Mouse (Mus musculus) mouse embryonic stem cell (cell line): Measurements from ENCODE around the gene Aloxe3.

Source experiments
- in situ Hi-C, 2 experiments: fragments of 300-500 bp; cut with MboI; formaldehyde crosslinking; loops; 1 replicate in 1 of 2; 3 replicates in 1 of 2; pipeline ENCODE4 v1.14.3; 2019 to 2020; ENCODE audit warnings: low sequenced_read_pairs in 2 of 2, low pct_unique_long_range_greater_than_20kb in 1 of 2, mixed read lengths in 1 of 2; ENCODE audit not compliant: unreplicated experiment in 1 of 2

The Aloxe3 gene

DNA sequence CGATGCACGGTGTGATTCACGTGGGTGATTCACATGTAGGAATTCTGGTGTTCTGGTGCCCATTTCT, at the start of gene Aloxe3:
Gene Aloxe3, plus strand, starts transcription at position 45 of the 67 bp plus-strand sequence.
- in situ Hi-C loops, result no loop called here

DNA sequence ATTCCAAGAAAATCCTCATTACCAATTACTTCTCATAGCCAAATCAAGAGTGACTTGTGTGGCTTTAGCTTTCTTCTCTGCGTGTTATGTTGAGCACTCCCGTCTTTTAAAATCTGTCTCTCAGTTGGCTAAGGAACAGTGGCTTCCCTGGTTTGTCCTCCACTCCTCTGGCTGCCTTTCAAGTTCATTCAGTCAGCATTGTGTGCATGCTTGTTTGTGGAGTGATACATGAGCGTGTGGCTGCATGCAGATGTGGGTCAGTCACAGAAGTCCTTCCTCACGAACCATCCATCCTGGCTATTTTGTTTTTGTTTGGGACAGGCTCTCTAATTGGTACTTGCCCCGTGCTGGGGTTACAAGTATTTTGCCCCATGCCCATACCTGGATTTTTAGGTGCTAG, 49.1 kb upstream of the Aloxe3 start:
- in situ Hi-C loops, result loop anchor here in 1 of 2 experiments (5.0 kb wide), 1 partner anchor 41 kb away; no protein-coding TSS in a partner anchor

DNA sequence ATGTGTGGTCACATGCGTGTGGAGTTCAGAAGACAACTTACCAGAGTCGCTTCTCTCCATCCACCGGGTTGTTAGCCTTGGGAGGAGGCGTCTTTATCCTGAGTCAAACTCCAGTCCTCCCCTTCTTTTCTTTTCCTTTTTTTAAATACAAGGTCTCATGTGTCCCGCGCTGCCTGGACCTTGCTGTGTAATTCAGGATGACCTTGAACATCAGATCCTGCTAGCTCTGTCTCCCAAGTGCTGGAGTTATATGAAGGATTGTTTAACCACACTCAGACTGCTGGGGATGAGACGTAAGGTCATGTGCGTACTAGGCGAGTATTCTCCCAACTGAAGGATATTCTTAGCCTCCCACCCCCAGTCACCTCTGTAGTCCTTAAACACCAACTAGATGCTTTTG, 48.4 kb upstream of the Aloxe3 start:
- in situ Hi-C loops, result loop anchor here in 1 of 2 experiments (5.0 kb wide), 1 partner anchor 40 kb away; no protein-coding TSS in a partner anchor

DNA sequence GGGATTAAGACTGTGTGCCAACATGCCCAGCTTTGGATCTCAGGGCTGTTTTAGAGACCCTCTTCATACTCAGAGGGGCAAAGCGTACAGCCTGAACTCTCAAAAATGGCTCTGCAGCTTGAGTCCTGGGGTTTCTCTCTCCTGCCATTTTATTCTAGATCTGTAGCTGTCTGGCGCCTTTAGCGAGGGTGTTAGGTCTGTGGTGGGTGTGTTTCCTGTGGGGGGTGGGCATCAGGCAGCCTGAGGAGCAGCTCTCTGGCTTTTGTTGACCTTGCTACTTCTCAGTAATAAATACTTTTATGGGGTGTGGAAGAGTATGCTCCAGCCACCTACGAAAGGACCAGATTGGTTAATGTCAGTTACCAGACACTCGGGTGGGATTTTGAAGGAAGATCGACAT, 47.7 kb upstream of the Aloxe3 start:
- in situ Hi-C loops, result loop anchor here in 1 of 2 experiments (5.0 kb wide), 1 partner anchor 39 kb away; no protein-coding TSS in a partner anchor

DNA sequence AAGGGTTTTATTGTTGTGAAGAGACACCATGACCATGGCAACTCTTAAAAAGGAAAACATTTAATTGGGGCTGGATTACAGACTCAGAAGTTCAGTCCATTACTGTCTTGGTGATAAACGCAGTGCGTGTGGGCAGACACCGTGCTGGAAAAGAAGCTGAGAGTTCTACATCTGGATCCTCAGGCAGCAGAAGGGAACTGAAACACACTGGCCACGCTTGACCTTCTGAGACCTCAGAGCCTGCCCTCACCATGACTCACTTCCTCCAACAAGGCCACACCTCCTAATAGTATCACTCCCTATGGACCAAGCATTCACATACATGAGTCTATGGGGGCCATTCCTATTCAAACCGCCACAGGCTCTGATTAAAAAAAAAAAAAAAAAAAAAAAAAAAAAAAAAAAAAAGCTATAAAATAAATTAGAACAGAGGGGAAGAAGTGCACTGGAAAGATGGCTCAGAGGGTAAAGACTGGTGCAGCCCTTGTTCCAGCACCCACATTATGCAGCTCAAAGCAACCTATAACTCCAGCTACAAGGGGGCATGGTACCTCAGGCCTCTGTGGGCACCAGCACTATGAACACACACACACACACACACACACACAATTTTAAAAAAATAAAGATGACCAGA, 46.8 kb upstream of the Aloxe3 start:
- in situ Hi-C loops, result loop anchor here in 1 of 2 experiments (5.0 kb wide), 1 partner anchor 38 kb away; no protein-coding TSS in a partner anchor

DNA sequence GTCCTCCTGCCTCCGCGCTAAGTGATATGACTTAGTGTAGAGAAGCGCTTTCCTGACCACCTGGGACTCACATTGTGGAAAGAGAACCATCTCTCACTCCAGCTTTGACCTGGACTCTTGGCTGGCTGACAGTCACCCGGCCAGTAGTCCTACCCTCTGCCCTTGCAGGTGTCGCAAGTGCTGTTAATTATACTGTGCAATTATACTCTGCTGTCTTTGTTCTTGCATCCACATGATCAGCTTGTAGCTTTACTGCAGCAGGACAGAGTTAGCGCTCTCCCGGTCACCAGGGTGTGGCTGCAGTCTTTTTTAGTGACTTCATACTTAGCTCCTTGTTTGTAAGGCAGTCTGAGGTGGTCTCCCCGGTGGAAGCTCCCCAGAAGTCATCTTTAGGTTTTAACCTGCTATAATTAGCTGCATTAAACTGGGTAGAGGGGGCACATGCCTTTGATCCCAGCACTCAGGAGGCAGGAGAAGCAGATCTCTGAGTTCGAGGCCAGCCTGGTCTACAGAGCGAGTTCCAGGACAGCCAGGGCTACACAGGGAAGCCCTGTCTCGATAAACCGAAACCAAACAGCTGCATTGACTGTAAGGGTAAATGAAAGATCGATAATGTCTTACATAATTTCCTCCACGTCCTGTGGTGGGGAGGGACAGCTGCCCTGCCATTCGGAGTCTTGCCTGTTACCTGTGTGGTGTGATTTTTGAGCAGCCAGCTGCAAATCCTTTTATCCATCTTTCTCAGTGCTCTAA, 45.4 kb upstream of the Aloxe3 start:
- in situ Hi-C loops, result no loop called here

DNA sequence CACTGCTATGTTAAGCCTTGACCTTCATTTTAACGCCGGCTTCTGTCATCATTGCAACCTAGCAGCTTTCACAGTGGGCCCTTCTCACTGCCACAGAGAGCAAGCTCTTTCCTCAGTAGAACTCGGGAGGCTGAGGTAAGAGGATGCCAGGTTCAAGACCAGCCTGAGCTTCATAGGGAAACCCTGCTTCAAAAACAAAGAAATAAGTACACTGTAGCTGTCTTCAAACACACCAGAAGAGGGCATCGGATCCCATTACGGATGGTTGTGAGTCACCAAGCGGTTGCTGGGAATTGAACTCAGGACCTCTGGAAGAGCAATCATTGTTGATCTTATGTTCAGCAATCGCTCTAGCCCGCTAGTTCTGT, 44.9 kb upstream of the Aloxe3 start:
- in situ Hi-C loops, result no loop called here

DNA sequence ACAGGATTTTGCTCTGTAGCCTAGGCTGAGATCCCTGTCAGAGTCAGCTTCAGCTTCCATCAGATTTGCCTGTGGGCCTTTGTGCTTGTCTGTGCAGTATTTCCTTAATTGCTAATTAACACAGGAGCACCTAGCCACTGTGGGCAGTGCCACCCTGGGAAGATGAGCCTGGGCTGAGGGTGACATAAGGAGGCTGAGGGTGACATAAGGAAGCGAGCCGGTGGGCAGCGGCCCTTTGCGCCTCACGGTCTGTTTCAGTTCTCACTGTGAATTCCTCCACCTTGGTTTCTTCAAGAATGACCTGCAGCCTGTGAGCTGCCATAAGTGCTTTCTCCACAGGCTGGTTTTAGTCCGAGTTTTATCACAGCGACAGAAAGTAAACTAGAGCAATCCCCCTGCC, 44.1 kb upstream of the Aloxe3 start:
- in situ Hi-C loops, result no loop called here

DNA sequence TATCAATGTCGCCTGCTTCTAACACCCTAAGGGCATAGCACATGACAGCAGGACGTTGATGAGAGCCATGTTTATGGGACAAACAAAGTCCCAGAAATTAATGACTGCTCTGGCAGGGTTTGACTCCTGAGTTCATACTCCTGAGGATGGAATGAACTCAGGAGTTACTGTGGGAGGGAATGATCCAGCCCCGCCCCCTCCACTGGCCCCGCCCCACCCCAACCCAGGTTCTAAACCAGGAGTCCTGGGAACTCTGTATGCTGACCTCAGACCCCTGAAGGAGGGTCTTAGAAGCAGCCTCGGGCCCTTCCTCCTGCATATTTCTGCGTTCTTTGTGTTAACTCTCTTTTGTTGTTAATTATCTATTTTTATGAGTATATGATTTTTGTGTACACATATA, 40.1 kb upstream of the Aloxe3 start:
- in situ Hi-C loops, result no loop called here

DNA sequence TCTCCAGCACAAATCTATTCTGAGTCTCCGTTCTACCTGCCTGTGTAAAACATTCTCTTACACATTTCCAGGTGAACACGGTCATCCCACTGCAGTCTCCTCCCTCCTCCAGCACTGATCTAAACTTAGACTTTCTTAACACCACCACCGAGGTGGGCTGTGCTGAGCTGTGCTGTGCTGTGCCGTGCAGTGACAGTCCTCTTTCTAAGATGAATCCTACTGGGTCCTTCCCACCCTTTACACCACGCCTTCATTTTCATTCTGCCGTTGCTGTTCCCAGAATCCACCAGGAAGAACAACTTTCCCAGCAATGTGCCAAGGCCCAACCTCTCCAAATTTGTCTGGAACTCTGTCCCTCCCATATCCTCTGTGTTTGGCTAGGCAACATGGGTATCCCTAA, 39.3 kb upstream of the Aloxe3 start:
- in situ Hi-C loops, result no loop called here

DNA sequence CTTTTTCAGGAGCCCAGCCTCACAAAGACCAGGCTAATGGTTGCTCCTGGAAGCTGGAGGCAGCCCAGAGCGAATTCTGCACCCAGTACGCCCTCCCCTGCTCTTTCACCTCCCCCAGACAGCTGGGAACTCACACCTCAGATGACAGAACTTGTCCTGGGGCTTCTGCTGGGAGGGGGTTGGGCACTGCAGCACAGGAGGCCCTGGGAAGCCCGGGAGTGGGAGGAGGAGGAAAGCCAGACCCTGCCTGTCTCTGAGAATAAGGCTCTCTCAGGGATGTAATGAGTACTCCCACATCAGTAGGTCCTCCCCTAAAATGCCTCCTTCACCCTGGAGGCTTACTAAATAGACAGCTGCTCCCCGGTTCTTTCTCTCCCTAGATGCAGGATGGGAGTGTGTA, 38.6 kb upstream of the Aloxe3 start:
- in situ Hi-C loops, result no loop called here

DNA sequence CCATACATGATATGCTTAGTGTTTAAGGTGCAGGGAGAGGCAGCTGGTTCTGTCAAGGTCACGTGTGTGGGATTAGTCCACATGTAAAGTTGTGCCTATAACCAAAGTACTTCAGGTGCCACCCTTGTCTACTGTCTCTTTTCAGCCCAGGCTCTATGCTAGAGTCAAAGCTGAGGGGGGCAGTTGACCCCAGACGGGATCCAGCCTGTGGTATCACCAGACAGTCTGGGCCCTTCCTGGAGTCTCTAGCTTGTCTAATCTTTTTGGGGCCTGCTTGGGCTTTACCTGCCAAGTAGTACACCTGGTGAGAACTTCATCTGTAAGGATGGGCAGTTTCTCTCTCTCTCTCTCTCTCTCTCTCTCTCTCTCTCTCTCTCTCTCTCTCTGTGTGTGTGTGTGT, 38.1 kb upstream of the Aloxe3 start:
- in situ Hi-C loops, result no loop called here

DNA sequence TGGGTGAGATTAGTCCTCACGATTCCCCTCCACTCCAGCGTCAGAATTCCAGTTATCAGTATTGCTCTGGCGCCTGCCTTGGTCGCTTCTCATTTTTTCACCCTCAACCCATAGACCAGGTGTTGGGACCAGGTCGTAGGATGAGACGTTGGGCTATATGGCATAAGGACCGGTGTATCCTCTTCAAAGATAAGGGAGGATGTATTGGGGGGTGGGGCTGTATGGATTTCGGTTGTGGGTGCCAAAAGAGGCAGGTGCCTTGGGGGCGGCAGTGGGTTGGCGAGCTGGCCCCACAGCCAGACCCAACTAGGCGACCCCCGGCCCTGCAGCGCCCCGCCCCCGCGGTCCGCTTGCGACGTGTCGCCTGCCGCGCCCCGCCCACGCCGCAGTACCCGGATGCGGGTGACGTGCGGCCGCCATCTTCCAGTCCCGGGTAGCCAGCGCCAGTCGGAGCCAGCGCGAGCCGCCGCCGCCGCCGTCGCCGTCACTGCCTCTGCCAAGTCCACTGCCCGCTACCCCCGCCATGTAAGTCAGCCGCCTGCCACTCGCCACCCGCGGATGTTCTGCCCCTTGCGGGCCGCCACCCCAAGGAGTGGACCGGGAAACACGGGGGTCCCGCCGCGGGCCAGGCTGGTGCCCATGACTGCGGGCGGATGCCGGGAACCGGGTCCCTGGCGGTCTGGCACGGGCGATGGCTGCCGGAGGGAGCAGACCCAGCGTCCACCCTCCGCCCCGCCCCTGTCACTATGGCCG, 37.4 kb upstream of the Aloxe3 start, which contains the start of gene Vamp2:
Gene Vamp2, plus strand, starts transcription at position 388 of the 753 bp plus-strand sequence.
- in situ Hi-C loops, result no loop called here

DNA sequence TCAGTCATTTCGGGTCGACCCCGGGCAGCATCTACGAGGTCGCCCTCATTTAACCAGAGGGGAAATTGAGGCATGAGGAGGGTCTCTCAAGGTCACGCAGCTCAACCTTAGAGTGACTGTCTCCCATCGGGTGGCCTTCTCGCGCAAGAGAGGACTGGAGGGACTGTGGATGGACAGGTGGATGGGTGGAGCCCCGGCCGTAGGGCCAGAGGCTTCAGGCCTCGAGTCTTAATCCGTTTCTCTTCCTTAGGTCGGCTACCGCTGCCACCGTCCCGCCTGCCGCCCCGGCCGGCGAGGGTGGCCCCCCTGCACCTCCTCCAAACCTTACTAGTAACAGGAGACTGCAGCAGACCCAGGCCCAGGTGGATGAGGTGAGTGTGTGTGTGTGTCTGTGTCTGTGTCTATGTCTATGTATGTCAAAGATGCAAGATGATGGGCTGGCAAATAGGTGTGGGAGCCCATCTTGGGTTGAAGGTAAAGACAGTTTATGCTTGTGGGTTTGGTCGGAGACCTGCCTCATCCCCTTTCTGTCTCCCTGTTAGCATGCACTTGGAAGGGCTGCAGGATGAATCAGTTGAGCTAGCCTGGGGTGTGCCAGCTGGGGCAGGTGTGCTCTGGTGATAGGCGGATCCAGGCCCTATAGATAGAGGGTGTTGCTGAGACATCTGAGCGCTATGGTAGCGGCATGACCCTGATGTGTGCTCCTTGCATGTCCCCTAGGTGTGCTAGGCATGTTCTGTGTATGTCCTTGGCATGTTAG, 36.7 kb upstream of the Aloxe3 start:
- in situ Hi-C loops, result no loop called here

DNA sequence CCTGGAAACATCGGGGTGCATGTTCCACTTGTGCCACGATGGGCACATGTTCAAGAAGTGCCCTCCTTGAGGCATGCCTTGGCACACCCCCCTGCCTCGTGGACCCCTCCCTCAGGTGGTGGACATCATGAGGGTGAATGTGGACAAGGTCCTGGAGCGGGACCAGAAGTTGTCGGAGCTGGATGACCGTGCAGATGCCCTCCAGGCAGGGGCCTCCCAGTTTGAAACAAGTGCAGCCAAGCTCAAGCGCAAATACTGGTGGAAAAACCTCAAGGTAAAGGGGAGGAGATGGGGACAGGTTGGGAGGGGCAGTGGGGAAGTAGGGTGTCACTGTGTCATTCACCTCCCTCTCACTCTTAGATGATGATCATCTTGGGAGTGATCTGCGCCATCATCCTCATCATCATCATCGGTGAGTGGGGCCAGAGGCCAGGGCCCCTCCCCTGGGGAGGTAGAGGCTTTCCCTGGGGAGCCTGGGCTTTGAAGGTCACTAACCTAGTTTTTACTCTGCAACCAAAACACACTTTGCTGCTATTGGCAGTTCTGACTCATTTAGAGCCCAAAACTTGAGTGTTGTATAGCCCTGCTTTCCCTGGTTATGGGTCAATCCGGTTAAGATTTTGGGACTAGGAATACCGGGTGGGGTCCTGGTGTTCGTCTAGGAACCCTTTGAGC, 35.9 kb upstream of the Aloxe3 start:
- in situ Hi-C loops, result no loop called here

DNA sequence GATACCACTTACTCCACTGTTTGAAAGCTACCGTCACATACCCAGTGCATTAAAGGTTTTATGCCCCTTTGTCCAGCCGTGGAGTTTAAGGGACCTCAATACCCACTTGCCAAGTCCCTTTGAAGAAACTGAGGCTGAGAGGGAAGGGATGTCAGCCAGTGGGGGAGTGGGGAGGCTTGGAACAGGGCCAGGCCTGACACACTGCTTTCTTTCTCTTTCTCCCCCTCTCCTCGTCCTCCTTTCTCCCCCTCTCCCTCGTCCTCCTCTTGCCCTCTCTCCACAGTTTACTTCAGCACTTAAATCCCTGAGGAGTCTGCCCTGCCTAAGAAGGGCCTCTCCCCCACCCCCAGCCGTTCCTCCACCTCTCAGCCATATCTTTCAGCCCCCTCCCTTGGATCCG, 35.3 kb upstream of the Aloxe3 start:
- in situ Hi-C loops, result no loop called here

DNA sequence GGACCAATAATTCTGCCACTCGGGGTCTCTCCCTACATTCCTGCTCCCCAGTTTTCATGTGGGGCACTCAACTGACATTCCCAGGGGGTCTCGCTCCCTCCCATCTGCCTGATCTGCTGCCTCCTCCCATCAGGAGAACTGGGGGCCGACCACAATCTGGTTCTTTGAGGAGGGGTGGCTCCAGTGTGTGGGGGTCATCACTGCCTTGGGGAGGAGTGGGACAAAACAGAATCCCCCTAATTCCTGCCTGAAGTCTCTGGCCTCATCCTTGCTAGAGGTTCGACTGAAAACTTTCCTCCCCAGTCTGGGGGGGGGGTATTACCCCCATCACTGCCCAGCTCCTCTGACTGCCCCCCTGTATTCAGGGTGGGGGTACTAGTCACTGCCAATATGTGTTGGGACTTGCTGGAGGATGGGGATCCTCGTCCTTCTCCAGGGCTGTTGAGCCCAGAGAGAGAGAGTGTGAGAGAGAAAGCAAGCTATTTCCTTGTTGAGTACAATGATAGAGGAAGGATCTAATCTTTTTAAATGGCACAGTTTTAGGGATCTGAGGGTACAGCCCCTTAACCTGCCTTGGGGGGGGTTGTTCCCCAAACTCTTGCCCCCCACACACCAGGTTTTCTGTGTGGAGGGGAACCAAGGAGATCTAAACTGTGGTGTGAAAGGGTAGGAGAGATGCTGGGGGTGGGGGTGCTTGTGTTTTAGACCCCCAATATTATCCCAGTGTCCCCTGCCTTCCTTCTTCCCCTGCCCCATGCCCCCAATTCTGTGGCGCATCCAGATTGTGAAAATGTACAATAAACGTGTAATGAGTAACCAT, 33.9 kb upstream of the Aloxe3 start:
- in situ Hi-C loops, result no loop called here

DNA sequence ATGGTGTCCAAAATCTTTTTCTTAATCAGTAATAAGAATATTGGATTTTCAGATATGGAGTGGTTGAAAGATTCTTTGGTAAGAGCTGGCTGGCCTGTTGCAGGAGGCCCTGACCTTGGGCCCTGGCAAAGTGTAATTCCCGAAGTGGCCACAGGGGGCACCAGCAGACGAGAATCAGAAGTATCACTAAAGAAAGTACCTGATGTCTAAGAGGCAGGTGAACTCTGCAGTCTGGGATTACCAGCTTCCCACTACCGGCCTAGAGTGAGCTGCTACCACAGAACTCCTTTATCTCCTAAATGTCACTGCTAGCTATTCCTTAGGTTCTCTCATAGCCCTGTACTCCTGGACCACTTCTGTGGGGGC, 33.3 kb upstream of the Aloxe3 start:
- in situ Hi-C loops, result no loop called here
